Mouse (Mus musculus): ENCODE measurements around the gene Adam17. TPM values are rescaled to one million over a fixed set of nuclear protein-coding genes. Genes with fewer than 3 reads are reported as not detected.
A peak's percentile ranks its signal among the peaks of the same experiment; 100 is the strongest.

Gene Adam17
- polyA plus RNA-seq, 1 experiment from 2014 or later = 31.0 TPM

GRCm38 (mm10) chr12:21322296-21322695 is 51.1 kb downstream of the Adam17 start:
- ATAC-seq (replicated peaks; ENCODE audit: extremely low read depth, insufficient read depth, low FRiP score) = no peak
- no peak overlapping the region for H3K4me2 ChIP-seq (ENCODE audit: low read depth, low read length)
- no peak overlapping the region for H3K4me3 ChIP-seq (ENCODE audit: low read length)
- WGBS = 83% methylated on average over 4 of the region's 4 CpGs
- H3K9me3 ChIP-seq (replicated peaks; ENCODE audit: control insufficient read depth, low read length) = no peaks in the 10 kb centered on the region
- peaks cover under 1% of the 10 kb centered on the region; the same call in 1 of the 2 replicates for H3K4me1 ChIP-seq (ENCODE audit: control insufficient read depth, insufficient read depth, low read length)
- H3K36me3 ChIP-seq (ENCODE audit: control insufficient read depth, insufficient read depth) = peaks cover 23% of the 10 kb centered on the region
- H3K27ac ChIP-seq (ENCODE audit: low read length) = no peak overlapping the region
- H3K9ac ChIP-seq (ENCODE audit: low read length) = no peak overlapping the region
- H3K27me3 ChIP-seq (ENCODE audit: control insufficient read depth, insufficient read depth, low read length) = no peaks in the 10 kb centered on the region

GRCm38 (mm10) chr12:21321170-21321569 is 52.3 kb downstream of the Adam17 start:
- H3K9ac ChIP-seq (ENCODE audit: low read length) = no peak overlapping the region
- no peaks in the 10 kb centered on the region for H3K27me3 ChIP-seq (ENCODE audit: control insufficient read depth, insufficient read depth, low read length)
- ATAC-seq (replicated peaks; ENCODE audit: extremely low read depth, insufficient read depth, low FRiP score) = no peak
- H3K36me3 ChIP-seq (ENCODE audit: control insufficient read depth, insufficient read depth) = peaks cover 23% of the 10 kb centered on the region
- H3K4me3 ChIP-seq (ENCODE audit: low read length) = no peak overlapping the region
- 83% methylated on average over 9 of the region's 9 CpGs for WGBS
- no peak overlapping the region for H3K27ac ChIP-seq (ENCODE audit: low read length)
- H3K9me3 ChIP-seq (replicated peaks; ENCODE audit: control insufficient read depth, low read length) = no peaks in the 10 kb centered on the region
- H3K4me2 ChIP-seq (ENCODE audit: low read depth, low read length) = no peak overlapping the region
- H3K4me1 ChIP-seq (ENCODE audit: control insufficient read depth, insufficient read depth, low read length) = peaks cover 6% of the 10 kb centered on the region

- no peaks in the 10 kb centered on the region for H3K9me3 ChIP-seq (replicated peaks; ENCODE audit: control insufficient read depth, low read length)
- 79% methylated on average over 4 of the region's 4 CpGs for WGBS
- no peak overlapping the region for H3K9ac ChIP-seq (ENCODE audit: low read length)
- H3K4me1 ChIP-seq (ENCODE audit: control insufficient read depth, insufficient read depth, low read length) = peaks cover 9% of the 10 kb centered on the region
- no peak overlapping the region for H3K4me3 ChIP-seq (ENCODE audit: low read length)
- peaks cover 18% of the 10 kb centered on the region for H3K36me3 ChIP-seq (ENCODE audit: control insufficient read depth, insufficient read depth)
- no peaks in the 10 kb centered on the region for H3K27me3 ChIP-seq (ENCODE audit: control insufficient read depth, insufficient read depth, low read length)
- no peak overlapping the region for H3K4me2 ChIP-seq (ENCODE audit: low read depth, low read length)
- no peak for ATAC-seq (replicated peaks; ENCODE audit: extremely low read depth, insufficient read depth, low FRiP score)
- H3K27ac ChIP-seq (ENCODE audit: low read length) = no peak overlapping the region
Measured at GRCm38 (mm10) chr12:21320317-21320716, 53.1 kb downstream of the Adam17 start.

- WGBS = 80% methylated on average over 12 of the region's 12 CpGs
- H3K36me3 ChIP-seq (ENCODE audit: control insufficient read depth, insufficient read depth) = peaks cover 16% of the 10 kb centered on the region
- no peaks in the 10 kb centered on the region for H3K27me3 ChIP-seq (ENCODE audit: control insufficient read depth, insufficient read depth, low read length)
- ATAC-seq (replicated peaks; ENCODE audit: extremely low read depth, insufficient read depth, low FRiP score) = no peak
- H3K4me2 ChIP-seq (ENCODE audit: low read depth, low read length) = no peak overlapping the region
- H3K27ac ChIP-seq (ENCODE audit: low read length) = no peak overlapping the region
- H3K4me3 ChIP-seq (ENCODE audit: low read length) = no peak overlapping the region
- H3K9ac ChIP-seq (ENCODE audit: low read length) = no peak overlapping the region
- H3K9me3 ChIP-seq (replicated peaks; ENCODE audit: control insufficient read depth, low read length) = no peaks in the 10 kb centered on the region
- peaks cover 9% of the 10 kb centered on the region for H3K4me1 ChIP-seq (ENCODE audit: control insufficient read depth, insufficient read depth, low read length)
Measured at GRCm38 (mm10) chr12:21318143-21318895, 55.1 kb downstream of the Adam17 start.

- peak overlapping the region; percentile 25; the same call in 1 of the 2 replicates for H3K27ac ChIP-seq (ENCODE audit: low read length)
- 24% methylated on average over 7 of the region's 7 CpGs for WGBS
- peaks cover 22% of the 10 kb centered on the region for H3K36me3 ChIP-seq (ENCODE audit: control insufficient read depth, insufficient read depth)
Measured at GRCm38 (mm10) chr12:21316869-21317265, 56.6 kb downstream of the Adam17 start.

GRCm38 (mm10) chr12:21315923-21316868 is 57.2 kb downstream of the Adam17 start, which contains the start of gene Iah1:
Iah1 (plus strand) TSS chr12:21316389.
- WGBS = 2% methylated on average over 59 of the region's 59 CpGs
- Histone ChIP-seq H3K27me3 (ENCODE audit: control insufficient read depth, insufficient read depth, low read length) (no peaks in the 10 kb centered on the region), H3K9ac (ENCODE audit: low read length) (peak within 1 kb of the TSS; percentile 84), H3K36me3 (ENCODE audit: control insufficient read depth, insufficient read depth) (peaks cover 23% of the 10 kb centered on the region), H3K4me3 (ENCODE audit: low read length) (peak within 1 kb of the TSS; percentile 82), H3K4me1 (ENCODE audit: control insufficient read depth, insufficient read depth, low read length) (peaks cover 9% of the 10 kb centered on the region), H3K4me2 (ENCODE audit: low read depth, low read length) (peak within 1 kb of the TSS; percentile 82), H3K9me3 (replicated peaks; ENCODE audit: control insufficient read depth, low read length) (no peaks in the 10 kb centered on the region), H3K27ac (ENCODE audit: low read length) (peak within 1 kb of the TSS; percentile 73)
- ATAC-seq (replicated peaks; ENCODE audit: extremely low read depth, insufficient read depth, low FRiP score) = peak; percentile 90

More at GRCm38 (mm10) chr12:21316869-21317265, 56.6 kb downstream of the Adam17 start:
- peak overlapping the region; percentile 82 for H3K4me2 ChIP-seq (ENCODE audit: low read depth, low read length)
- no peak for ATAC-seq (replicated peaks; ENCODE audit: extremely low read depth, insufficient read depth, low FRiP score)
- peaks cover 9% of the 10 kb centered on the region for H3K4me1 ChIP-seq (ENCODE audit: control insufficient read depth, insufficient read depth, low read length)
- H3K9me3 ChIP-seq (replicated peaks; ENCODE audit: control insufficient read depth, low read length) = no peaks in the 10 kb centered on the region
- no peaks in the 10 kb centered on the region for H3K27me3 ChIP-seq (ENCODE audit: control insufficient read depth, insufficient read depth, low read length)
- H3K9ac ChIP-seq (ENCODE audit: low read length) = peak overlapping the region; percentile 84
- peak overlapping the region; percentile 82 for H3K4me3 ChIP-seq (ENCODE audit: low read length)

- ATAC-seq (replicated peaks; ENCODE audit: extremely low read depth, insufficient read depth, low FRiP score) = no peak
- H3K4me3 ChIP-seq (ENCODE audit: low read length) = no peak overlapping the region
- no peak overlapping the region for H3K27ac ChIP-seq (ENCODE audit: low read length)
- no peaks in the 10 kb centered on the region for H3K27me3 ChIP-seq (ENCODE audit: control insufficient read depth, insufficient read depth, low read length)
- peaks cover 8% of the 10 kb centered on the region for H3K4me1 ChIP-seq (ENCODE audit: control insufficient read depth, insufficient read depth, low read length)
- no peaks in the 10 kb centered on the region for H3K9me3 ChIP-seq (replicated peaks; ENCODE audit: control insufficient read depth, low read length)
- H3K36me3 ChIP-seq (ENCODE audit: control insufficient read depth, insufficient read depth) = peaks cover 47% of the 10 kb centered on the region
- no peak overlapping the region for H3K9ac ChIP-seq (ENCODE audit: low read length)
- no peak overlapping the region for H3K4me2 ChIP-seq (ENCODE audit: low read depth, low read length)
- WGBS = 93% methylated on average over 5 of the region's 5 CpGs
Measured at GRCm38 (mm10) chr12:21312201-21312600, 61.2 kb downstream of the Adam17 start.

- 88% methylated on average over 4 of the region's 4 CpGs for WGBS
- no peak overlapping the region for H3K9ac ChIP-seq (ENCODE audit: low read length)
- H3K9me3 ChIP-seq (replicated peaks; ENCODE audit: control insufficient read depth, low read length) = no peaks in the 10 kb centered on the region
- no peak overlapping the region for H3K4me2 ChIP-seq (ENCODE audit: low read depth, low read length)
- peaks cover 61% of the 10 kb centered on the region for H3K36me3 ChIP-seq (ENCODE audit: control insufficient read depth, insufficient read depth)
- no peak for ATAC-seq (replicated peaks; ENCODE audit: extremely low read depth, insufficient read depth, low FRiP score)
- H3K27ac ChIP-seq (ENCODE audit: low read length) = no peak overlapping the region
- no peak overlapping the region for H3K4me3 ChIP-seq (ENCODE audit: low read length)
- no peaks in the 10 kb centered on the region for H3K27me3 ChIP-seq (ENCODE audit: control insufficient read depth, insufficient read depth, low read length)
- no peaks in the 10 kb centered on the region; the same call in 1 of the 2 replicates for H3K4me1 ChIP-seq (ENCODE audit: control insufficient read depth, insufficient read depth, low read length)
Measured at GRCm38 (mm10) chr12:21306721-21307120, 66.7 kb downstream of the Adam17 start.
